ENCODE assay signal across 8 mouse cellular contexts in the genomic region with DNA sequence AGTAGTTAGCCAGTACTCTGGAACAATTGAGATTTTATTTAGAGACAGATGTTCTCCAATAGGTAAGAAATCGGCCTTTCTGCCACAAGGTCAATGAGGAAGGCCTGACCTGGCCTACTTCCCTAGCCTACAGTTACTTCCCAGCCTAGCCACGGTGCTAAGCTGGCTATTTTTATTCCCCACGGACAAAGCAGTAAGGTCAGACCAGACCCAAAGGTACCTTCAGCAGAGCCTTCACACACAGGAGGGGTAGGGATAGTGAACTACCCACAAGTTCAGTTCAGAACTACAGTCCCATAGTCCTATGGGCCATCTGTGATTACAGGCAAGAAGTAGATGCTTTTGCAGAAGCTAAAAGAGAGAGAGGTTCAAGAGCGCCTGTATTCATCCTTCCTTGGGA. TPM values are rescaled to one million over a fixed set of nuclear protein-coding genes. Genes with fewer than 3 reads are reported as not detected.
DNase-seq lines count a peak whose midpoint lies in the region; ATAC-seq and TF ChIP-seq lines count a peak whose summit lies in the region.

No protein-coding gene starts in this region.

- no peak overlapping the region for H3K9ac ChIP-seq in kidney, postnatal 0 days (ENCODE audit: low read depth, low read length)
- H3K9ac ChIP-seq in forebrain, embryonic 11.5 days (ENCODE audit: low read length) = peak overlapping the region; percentile 3; the same call in 1 of the 2 replicates

- H3K27ac ChIP-seq in kidney, postnatal 0 days = peak overlapping the region; percentile 91
- H3K27ac ChIP-seq in forebrain, embryonic 11.5 days (ENCODE audit: low read depth, low read length) = peak overlapping the region; percentile 75; the same call in 1 of the 2 replicates

- no peak for TF ChIP-seq CTCF in kidney, postnatal 0 days (IDR thresholded peaks at IDR 0.05; ENCODE audit: low read depth)

- H3K4me1 ChIP-seq in kidney, postnatal 0 days (replicated peaks; ENCODE audit: insufficient read depth, low read length) = 0 out of 2 replicates have a peak, but pooled peaks cover 8% of the 10 kb centered on the region
- peaks cover 5% of the 10 kb centered on the region; the same call in 1 of the 2 replicates for H3K4me1 ChIP-seq in forebrain, embryonic 11.5 days (replicated peaks; ENCODE audit: control insufficient read depth, insufficient read depth, low read length)

- no peak overlapping the region; the same call in 1 of the 2 replicates for H3K4me2 ChIP-seq in kidney, postnatal 0 days (ENCODE audit: low read length)
- no peak overlapping the region; the same call in 1 of the 2 replicates for H3K4me2 ChIP-seq in forebrain, embryonic 11.5 days (ENCODE audit: low read depth, low read length, severe bottlenecking)

- 58% methylated on average over 4 of the region's 4 CpGs for WGBS in kidney, postnatal 0 days
- 80% methylated on average over 4 of the region's 4 CpGs for WGBS in forebrain, embryonic 11.5 days

- H3K9me3 ChIP-seq in kidney, postnatal 0 days (replicated peaks; ENCODE audit: low read length) = no peaks in the 10 kb centered on the region
- no peaks in the 10 kb centered on the region for H3K9me3 ChIP-seq in forebrain, embryonic 11.5 days (ENCODE audit: control insufficient read depth, low read length)

- peaks cover 27% of the 10 kb centered on the region for H3K36me3 ChIP-seq in kidney, postnatal 0 days (ENCODE audit: insufficient read depth, low read length)
- H3K36me3 ChIP-seq in forebrain, embryonic 11.5 days (ENCODE audit: control insufficient read depth, insufficient read depth, low read length) = peaks cover 12% of the 10 kb centered on the region; the same call in 1 of the 2 replicates

- H3K4me3 ChIP-seq in kidney, postnatal 0 days (replicated peaks; ENCODE audit: low read depth, low read length) = no peak overlapping the region
- H3K4me3 ChIP-seq in forebrain, embryonic 11.5 days (ENCODE audit: low read depth, low read length) = no peak overlapping the region

- no peak for DNase-seq in kidney, postnatal 0 days (ENCODE audit: low spot score)
- DNase-seq in kidney, adult 18-20 months = no peak
- DNase-seq in forebrain, embryonic 11.5 days (ENCODE audit: low spot score) = no peak
- peak; percentile 58 for DNase-seq in induced T-regulatory cell, adult 2 months (ENCODE audit: low read depth)
- DNase-seq in naive thymus-derived CD4-positive, alpha-beta T cell, adult 2 months (ENCODE audit: low read depth) = peak; percentile 48
- DNase-seq in cerebellum, adult 8-10 months = no peak
- DNase-seq in thymus, postnatal 14 days = no peak
- DNase-seq in layer of hippocampus, adult 9-11 months = no peak

- no peaks in the 10 kb centered on the region for H3K27me3 ChIP-seq in kidney, postnatal 0 days (ENCODE audit: insufficient read depth, low read length)
- no peaks in the 10 kb centered on the region for H3K27me3 ChIP-seq in forebrain, embryonic 11.5 days (ENCODE audit: control insufficient read depth, insufficient read depth, low read length)

- ATAC-seq in kidney, postnatal 0 days (replicated peaks; ENCODE audit: low FRiP score, low read depth) = no peak
- no peak for ATAC-seq in forebrain, embryonic 11.5 days (replicated peaks; ENCODE audit: low FRiP score)

RNA-seq across cellular contexts. Expression of a gene that starts 1.0 kb away (rescaled TPM):
- 14.2 and 14.8 TPM in 2 replicates for polyA plus RNA-seq in kidney, postnatal 0 days (2015; fragmentation: Nextera tagmentation; extraction: Ambion mirVana)
- polyA plus RNA-seq in forebrain, embryonic 11.5 days (2014; fragmentation: Nextera tagmentation; extraction: Ambion mirVana) = 32.2 and 33.2 TPM in 2 replicates

RNA-seq across cellular contexts. Expression of a gene that starts 21.3 kb away (rescaled TPM):
- polyA plus RNA-seq in kidney, postnatal 0 days (2015; fragmentation: Nextera tagmentation; extraction: Ambion mirVana) = 239 and 274 TPM in 2 replicates
- 418 and 450 TPM in 2 replicates for polyA plus RNA-seq in forebrain, embryonic 11.5 days (2014; fragmentation: Nextera tagmentation; extraction: Ambion mirVana)

RNA-seq across cellular contexts. Expression of a gene that starts 24.2 kb away (rescaled TPM):
- 2.2 and 2.7 TPM in 2 replicates for polyA plus RNA-seq in kidney, postnatal 0 days (2015; fragmentation: Nextera tagmentation; extraction: Ambion mirVana)
- polyA plus RNA-seq in forebrain, embryonic 11.5 days (2014; fragmentation: Nextera tagmentation; extraction: Ambion mirVana) = 17.2 and 18.9 TPM in 2 replicates

Comparison
In these comparisons a context has a peak if more than half of its experiments do, and no peak if none do; other contexts are left out.
1. DNase-seq: peak in induced T-regulatory cell, adult 2 months (single experiment) and naive thymus-derived CD4-positive, alpha-beta T cell, adult 2 months (single experiment); none in kidney, postnatal 0 days (single experiment), kidney, adult 18-20 months (single experiment), forebrain, embryonic 11.5 days (single experiment), cerebellum, adult 8-10 months (single experiment), thymus, postnatal 14 days (single experiment) and layer of hippocampus, adult 9-11 months (single experiment).